Mouse (Mus musculus) cerebellum, postnatal 14 days (tissue): ENCODE results near the gene Emp3.

ENCODE experiments used
- DNase-seq, 2 experiments: peaks; one replicate each; pipeline ENCODE4 v3.0.0; 2021; ENCODE audit warnings: mixed read lengths in 2 of 2

Gene Emp3

GRCm38 (mm10) chr7:45869107-45869670 lies 52.0 kb downstream of the Emp3 start:
- peak in 1 of 2 experiments; percentile 36 for DNase-seq
